Mouse (Mus musculus) small intestine, adult 2 months (tissue): ENCODE data around the gene Wdr25. TPM values are rescaled to one million over a fixed set of nuclear protein-coding genes. Genes with fewer than 3 reads are reported as not detected.

ENCODE experiments used
- H3K27ac ChIP-seq: fragments of 200-500 bp; 2 replicates; pipeline ENCODE4 v1.5.1; 2012; ENCODE audit warnings: low read depth, low read length, control low read depth, inconsistent platforms; ENCODE audit not compliant: insufficient read depth
- H3K27me3 ChIP-seq: fragments of 200-500 bp; 2 replicates; pipeline ENCODE4 v1.6.1; 2012; ENCODE audit warnings: mild to moderate bottlenecking, moderate library complexity, low read length, inconsistent platforms; ENCODE audit not compliant: control insufficient read depth, insufficient read depth
- H3K36me3 ChIP-seq: fragments of 200-500 bp; 2 replicates; pipeline ENCODE4 v1.6.1; 2012; ENCODE audit warnings: mild to moderate bottlenecking, low read length, control low read depth, inconsistent platforms; ENCODE audit not compliant: control insufficient read depth, insufficient read depth
- H3K4me1 ChIP-seq: fragments of 200-500 bp; 2 replicates; pipeline ENCODE4 v1.6.1; 2012; ENCODE audit warnings: low read length, inconsistent platforms, mixed read lengths; ENCODE audit not compliant: control insufficient read depth, insufficient read depth, insufficient read length
- H3K4me3 ChIP-seq: fragments of 200-500 bp; 2 replicates; pipeline ENCODE4 v1.5.1; 2012; ENCODE audit warnings: low read depth, mild to moderate bottlenecking, control low read depth, inconsistent platforms, low read length, moderate library complexity
- CTCF ChIP-seq: fragments of 200-500 bp; IDR thresholded peaks from 2 replicates; pipeline ENCODE4 v1.5.1; 2012; ENCODE audit warnings: low read depth, mild to moderate bottlenecking, control low read depth, inconsistent platforms, low read length, moderate library complexity, mixed read lengths; ENCODE audit not compliant: insufficient replicate concordance, insufficient read length; ENCODE audit errors: extremely low read depth
- POLR2A ChIP-seq: fragments of 200-500 bp; IDR thresholded peaks from 2 replicates; pipeline ENCODE4 v1.6.1; 2012; ENCODE audit warnings: low read depth, mild to moderate bottlenecking, control low read depth, inconsistent platforms, low read length, moderate library complexity
- WGBS: fragments of 180-500 bp; shearing (Covaris S2); methylation state at CpG from one replicate; pipeline ENCODE4 v1.1.7; 2018; 5-methylcytosine and 5-hydroxymethylcytosine counted together
- polyA plus RNA-seq: library from polyadenylated mRNA; depleted of rRNA; stranded (reverse); fragments of >200 nt; gene quantifications from 2 replicates; pipeline ENCODE4 v1.2.3, GENCODE M21; 2012

The Wdr25 gene
- polyA plus RNA-seq, 1 experiment = 8.8 TPM

GRCm38 (mm10) chr12:108916447-108917042 is 23.1 kb downstream of the Wdr25 start:
- H3K4me3 ChIP-seq = no peak overlapping the region
- no peak overlapping the region for H3K27ac ChIP-seq
- WGBS = 89% methylated on average over 7 of the region's 7 CpGs
- H3K4me1 ChIP-seq = no peaks in the 10 kb centered on the region
- TF ChIP-seq CTCF (no peak), POLR2A (no peak)
- H3K36me3 ChIP-seq = no peaks in the 10 kb centered on the region
- H3K27me3 ChIP-seq = no peaks in the 10 kb centered on the region

GRCm38 (mm10) chr12:108917509-108917908 is 24.1 kb downstream of the Wdr25 start:
- WGBS = 78% methylated on average over 9 of the region's 9 CpGs
- Histone ChIP-seq H3K4me1 (no peaks in the 10 kb centered on the region), H3K27ac (no peak overlapping the region), H3K27me3 (no peaks in the 10 kb centered on the region), H3K36me3 (no peaks in the 10 kb centered on the region), H3K4me3 (no peak overlapping the region)
- TF ChIP-seq CTCF (no peak), POLR2A (no peak)

DNA sequence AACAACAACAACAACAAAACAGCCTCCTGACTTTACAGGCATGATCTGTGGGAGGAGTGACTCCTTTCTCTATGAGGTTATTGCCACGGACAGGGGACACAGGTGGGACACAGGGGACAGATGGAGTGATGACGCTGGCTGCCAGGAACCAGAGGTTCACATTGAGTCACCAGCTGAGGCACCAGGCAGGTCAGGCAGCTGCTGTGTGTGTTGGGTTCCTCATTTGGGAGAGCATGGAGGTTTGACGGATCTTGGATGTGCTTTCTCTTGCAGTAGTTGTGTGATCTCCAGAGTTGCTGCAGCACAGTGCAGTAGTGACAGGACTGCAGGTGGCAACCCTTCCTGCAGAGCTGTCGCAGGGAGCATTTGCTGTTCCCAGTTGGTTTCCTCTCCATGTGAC is 25.3 kb downstream of the Wdr25 start:
- no peaks in the 10 kb centered on the region for H3K36me3 ChIP-seq
- 77% methylated on average over 4 of the region's 4 CpGs for WGBS
- H3K27me3 ChIP-seq = no peaks in the 10 kb centered on the region
- H3K27ac ChIP-seq = no peak overlapping the region
- no peak overlapping the region for H3K4me3 ChIP-seq
- TF ChIP-seq POLR2A (no peak), CTCF (no peak)
- no peaks in the 10 kb centered on the region for H3K4me1 ChIP-seq

GRCm38 (mm10) chr12:108926606-108927111 is 33.2 kb downstream of the Wdr25 start:
- Histone ChIP-seq H3K4me1 (no peaks in the 10 kb centered on the region), H3K4me3 (no peak overlapping the region), H3K36me3 (no peaks in the 10 kb centered on the region), H3K27ac (no peak overlapping the region), H3K27me3 (no peaks in the 10 kb centered on the region)
- TF ChIP-seq CTCF (no peak), POLR2A (no peak)
- WGBS = 71% methylated on average over 9 of the region's 11 CpGs

- H3K36me3 ChIP-seq = no peaks in the 10 kb centered on the region
- H3K4me1 ChIP-seq = no peaks in the 10 kb centered on the region
- H3K4me3 ChIP-seq = no peak overlapping the region
- no peak overlapping the region for H3K27ac ChIP-seq
- no peaks in the 10 kb centered on the region for H3K27me3 ChIP-seq
- no peak for TF ChIP-seq POLR2A
- TF ChIP-seq CTCF = no peak
- WGBS = 78% methylated on average over 2 of the region's 2 CpGs
These were observed 34.8 kb downstream of the Wdr25 start for GRCm38 (mm10) chr12:108928249-108928648.

DNA sequence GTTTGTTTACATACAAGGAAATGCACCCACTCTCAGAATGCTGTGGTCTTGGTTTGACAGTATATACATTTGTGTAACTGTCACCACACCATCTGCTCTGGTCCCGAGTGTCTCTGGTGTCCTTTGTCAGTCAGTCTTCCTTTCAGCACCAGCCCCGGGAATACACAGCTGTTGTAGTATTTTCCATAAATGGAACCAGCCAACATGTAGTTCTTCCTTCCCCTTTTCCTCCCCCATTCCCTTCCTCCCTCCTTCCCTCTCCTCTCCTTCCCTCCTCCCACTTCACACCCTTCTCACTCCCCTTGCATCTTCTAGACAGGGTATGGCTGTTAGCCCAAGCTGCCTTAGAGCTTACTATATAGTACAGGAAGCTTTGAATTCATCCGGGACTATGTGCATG is 36.0 kb downstream of the Wdr25 start:
- H3K4me3 ChIP-seq = no peak overlapping the region
- no peak overlapping the region for H3K27ac ChIP-seq
- no peak for TF ChIP-seq CTCF
- TF ChIP-seq POLR2A = no peak
- no peaks in the 10 kb centered on the region for H3K36me3 ChIP-seq
- no peaks in the 10 kb centered on the region for H3K27me3 ChIP-seq
- no peaks in the 10 kb centered on the region for H3K4me1 ChIP-seq
- 65% methylated on average over 3 of the region's 3 CpGs for WGBS

DNA sequence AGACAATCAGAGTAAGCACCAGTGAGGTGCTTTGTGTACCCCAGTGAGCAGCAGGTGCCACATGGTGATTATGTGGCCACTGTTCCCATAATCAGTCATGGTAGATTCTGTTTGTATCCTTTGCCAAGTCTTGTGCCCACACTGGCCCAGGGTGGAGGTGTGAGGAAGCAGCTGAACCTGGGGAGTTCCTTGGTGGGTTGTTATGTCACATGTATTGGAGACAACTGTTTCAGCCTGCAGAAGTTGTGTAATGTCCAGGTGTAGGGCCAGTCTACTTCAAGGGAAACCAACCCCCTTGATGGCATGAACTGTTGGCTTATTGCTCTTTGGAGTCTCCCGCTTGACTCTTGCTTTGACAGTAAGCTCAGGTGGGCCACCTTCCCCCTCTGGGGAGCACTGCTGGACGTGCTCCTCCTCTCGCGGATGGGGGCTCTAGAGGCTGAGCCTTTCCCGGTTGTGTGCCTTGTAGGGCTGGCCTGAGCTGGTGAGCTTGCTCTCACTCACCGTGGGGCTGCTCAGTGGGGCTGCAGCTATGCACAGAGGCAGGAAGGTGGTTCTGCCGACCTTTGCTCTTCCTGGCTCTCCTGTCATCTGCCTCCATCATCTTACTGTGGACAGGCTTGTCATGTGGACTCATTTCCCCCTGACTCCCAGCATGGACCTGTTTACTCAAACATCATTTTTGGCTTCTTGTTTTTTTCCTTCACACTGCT is 38.1 kb downstream of the Wdr25 start:
- H3K4me1 ChIP-seq = no peaks in the 10 kb centered on the region
- H3K27me3 ChIP-seq = no peaks in the 10 kb centered on the region
- WGBS = 65% methylated on average over 7 of the region's 7 CpGs
- TF ChIP-seq POLR2A (no peak), CTCF (no peak)
- H3K4me3 ChIP-seq = no peak overlapping the region
- H3K27ac ChIP-seq = no peak overlapping the region
- no peaks in the 10 kb centered on the region for H3K36me3 ChIP-seq
